Mouse (Mus musculus) MEL (cell line): ENCODE results near the gene Slc7a5. TPM values are rescaled to one million over a fixed set of nuclear protein-coding genes. Genes with fewer than 3 reads are reported as not detected.

Experiments used
- DNase-seq: peaks from one replicate; pipeline ENCODE4 v3.0.0; 2011; ENCODE audit warnings: low read depth, low spot score
- H3K27ac ChIP-seq: 2 replicates; pipeline ENCODE4 v1.5.1; 2012; ENCODE audit warnings: low read depth, mild to moderate bottlenecking, control low read depth, low read length, moderate library complexity; ENCODE audit not compliant: control insufficient read depth
- H3K27me3 ChIP-seq, 2 experiments: fragments of 150-350 bp in 1 of 2; sonication (generic) in 1 of 2; 2 replicates each; pipeline ENCODE4 v1.6.1; 2012; ENCODE audit warnings: low read length in 2 of 2, mild to moderate bottlenecking in 2 of 2, improper control_type of control experiment in 1 of 2, moderate library complexity in 1 of 2; ENCODE audit not compliant: insufficient read depth in 2 of 2, control insufficient read depth in 1 of 2
- H3K36me3 ChIP-seq, 2 experiments: 2 replicates each; pipeline ENCODE4 v1.6.1; 2012 to 2014; ENCODE audit warnings: low read length in 2 of 2, improper control_type of control experiment in 1 of 2, inconsistent platforms in 1 of 2, mild to moderate bottlenecking in 1 of 2; ENCODE audit not compliant: insufficient read depth in 2 of 2, control insufficient read depth in 1 of 2
- H3K4me1 ChIP-seq, 2 experiments: fragments of 150-350 bp in 1 of 2; sonication (generic) in 1 of 2; 2 replicates each; pipeline ENCODE4 v1.6.1; 2012; ENCODE audit warnings: low read length in 2 of 2, improper control_type of control experiment in 1 of 2, mild to moderate bottlenecking in 1 of 2; ENCODE audit not compliant: insufficient read depth in 2 of 2, control insufficient read depth in 1 of 2
- H3K4me3 ChIP-seq, 2 experiments: fragments of 150-350 bp in 1 of 2; sonication (generic) in 1 of 2; 2 replicates each; pipeline ENCODE4 v1.5.1; 2012; ENCODE audit warnings: low read depth in 2 of 2, low read length in 2 of 2, mild to moderate bottlenecking in 2 of 2, moderate library complexity in 2 of 2, control low read depth in 1 of 2, improper control_type of control experiment in 1 of 2; ENCODE audit not compliant: control insufficient read depth in 1 of 2, insufficient read depth in 1 of 2
- H3K79me2 ChIP-seq: 2 replicates; pipeline ENCODE4 v1.6.1; 2012; ENCODE audit warnings: mild to moderate bottlenecking, low read length, moderate library complexity; ENCODE audit not compliant: control insufficient read depth, poor library complexity, insufficient read depth
- H3K9ac ChIP-seq: 2 replicates; pipeline ENCODE4 v1.6.1; 2012; ENCODE audit warnings: low read depth, mild to moderate bottlenecking, control low read depth, low read length, moderate library complexity; ENCODE audit not compliant: control insufficient read depth, poor library complexity, severe bottlenecking
- H3K9me3 ChIP-seq: fragments of 150-350 bp; sonication (generic); replicated peaks from 2 replicates; pipeline ENCODE4 v1.6.1; 2012; ENCODE audit warnings: mild to moderate bottlenecking, low read length, improper control_type of control experiment, moderate library complexity; ENCODE audit not compliant: insufficient read depth
- BHLHE40 ChIP-seq: IDR thresholded peaks from 2 replicates; pipeline ENCODE4 v1.6.1; 2012; ENCODE audit warnings: low read depth, mild to moderate bottlenecking, inconsistent platforms, low read length, improper control_type of control experiment, borderline replicate concordance
- CHD1 ChIP-seq: IDR thresholded peaks from 2 replicates; pipeline ENCODE4 v1.6.1; 2012; ENCODE audit warnings: low read depth, mild to moderate bottlenecking, inconsistent platforms, low read length, improper control_type of control experiment
- CTCF ChIP-seq, 3 experiments: IDR thresholded peaks in 2 of 3; conservative IDR thresholded peaks in 1 of 3; 2 replicates each; pipeline ENCODE4 v1.5.1; 2011 to 2012; ENCODE audit warnings: low read length in 3 of 3, low read depth in 2 of 3, mild to moderate bottlenecking in 2 of 3, improper control_type of control experiment in 1 of 3, inconsistent platforms in 1 of 3, mixed read lengths in 1 of 3, moderate library complexity in 1 of 3; ENCODE audit not compliant: control insufficient read depth in 1 of 3, insufficient read depth in 1 of 3, poor library complexity in 1 of 3, severe bottlenecking in 1 of 3
- E2F4 ChIP-seq: IDR thresholded peaks from 2 replicates; pipeline ENCODE4 v1.6.1; 2011; ENCODE audit warnings: low read depth, low read length, improper control_type of control experiment, borderline replicate concordance
- ETS1 ChIP-seq: IDR thresholded peaks from 2 replicates; pipeline ENCODE4 v1.6.1; 2012; ENCODE audit warnings: low read depth, mild to moderate bottlenecking, inconsistent platforms, low read length, improper control_type of control experiment, moderate library complexity
- GABPA ChIP-seq: IDR thresholded peaks from 2 replicates; pipeline ENCODE4 v1.6.1; 2012; ENCODE audit warnings: low read depth, mild to moderate bottlenecking, inconsistent platforms, low read length, improper control_type of control experiment, moderate library complexity
- HCFC1 ChIP-seq: IDR thresholded peaks from 2 replicates; pipeline ENCODE4 v1.6.1; 2012; ENCODE audit warnings: low read depth, mild to moderate bottlenecking, inconsistent platforms, low read length, improper control_type of control experiment, moderate library complexity
- KAT2A ChIP-seq: conservative IDR thresholded peaks from 2 replicates; pipeline ENCODE4 v1.6.1; 2012; ENCODE audit warnings: low read depth, low read length, improper control_type of control experiment, inconsistent platforms
- MAX ChIP-seq: IDR thresholded peaks from 2 replicates; pipeline ENCODE4 v1.6.1; 2011; ENCODE audit warnings: low read length, improper control_type of control experiment
- NELFE ChIP-seq: IDR thresholded peaks from 2 replicates; pipeline ENCODE4 v1.6.1; 2011; ENCODE audit warnings: low read depth, low read length, improper control_type of control experiment
- NRF1 ChIP-seq: IDR thresholded peaks from 2 replicates; pipeline ENCODE4 v1.6.1; 2014; ENCODE audit warnings: low read depth, mild to moderate bottlenecking, inconsistent platforms, low read length, improper control_type of control experiment, moderate library complexity; ENCODE audit not compliant: poor library complexity, insufficient read depth, severe bottlenecking
- POLR2A ChIP-seq, 2 experiments: IDR thresholded peaks; 2 replicates each; pipeline ENCODE4 v1.6.1; 2011 to 2012; ENCODE audit warnings: low read length in 2 of 2, mild to moderate bottlenecking in 2 of 2, control low read depth in 1 of 2, improper control_type of control experiment in 1 of 2, low read depth in 1 of 2, moderate library complexity in 1 of 2; ENCODE audit not compliant: control insufficient read depth in 1 of 2, insufficient read depth in 1 of 2, poor library complexity in 1 of 2
- POLR2AphosphoS2 ChIP-seq: IDR thresholded peaks from 2 replicates; pipeline ENCODE4 v1.6.1; 2011; ENCODE audit warnings: low read length, improper control_type of control experiment
- POLR2AphosphoS5 ChIP-seq: IDR thresholded peaks from 2 replicates; pipeline ENCODE4 v1.6.1; 2012; ENCODE audit warnings: low read depth, borderline replicate concordance, mild to moderate bottlenecking, inconsistent platforms, low read length, moderate library complexity, mixed read lengths
- TBP ChIP-seq: IDR thresholded peaks from 2 replicates; pipeline ENCODE4 v1.8.0; 2011; ENCODE audit warnings: low read depth, low read length, improper control_type of control experiment
- TCF12 ChIP-seq: IDR thresholded peaks from 2 replicates; pipeline ENCODE4 v1.6.1; 2014; ENCODE audit warnings: low read depth, mild to moderate bottlenecking, inconsistent platforms, low read length, improper control_type of control experiment, moderate library complexity
- UBTF ChIP-seq: IDR thresholded peaks from 2 replicates; pipeline ENCODE4 v1.6.1; 2012; ENCODE audit warnings: low read depth, mild to moderate bottlenecking, inconsistent platforms, low read length, improper control_type of control experiment, moderate library complexity, borderline replicate concordance; ENCODE audit not compliant: insufficient read depth
- USF1 ChIP-seq: IDR thresholded peaks from 2 replicates; pipeline ENCODE4 v1.6.1; 2014; ENCODE audit warnings: low read depth, mild to moderate bottlenecking, inconsistent platforms, low read length, improper control_type of control experiment, moderate library complexity
- USF2 ChIP-seq, 2 experiments: IDR thresholded peaks; 2 replicates each; pipeline ENCODE4 v1.6.1; 2011 to 2012; ENCODE audit warnings: improper control_type of control experiment in 2 of 2, low read length in 2 of 2, borderline replicate concordance in 1 of 2, inconsistent platforms in 1 of 2, low read depth in 1 of 2, mild to moderate bottlenecking in 1 of 2; ENCODE audit not compliant: insufficient read depth in 1 of 2
- ZKSCAN1 ChIP-seq: IDR thresholded peaks from 2 replicates; pipeline ENCODE4 v1.6.1; 2012; ENCODE audit warnings: low read depth, mild to moderate bottlenecking, inconsistent platforms, low read length, improper control_type of control experiment, moderate library complexity
- polyA plus RNA-seq, 2 experiments: library from polyadenylated mRNA; stranded (reverse) in 1 of 2; unstranded in 1 of 2; fragments of >175 nt in 1 of 2; fragments of >200 nt in 1 of 2; gene quantifications; 2 replicates each; pipeline versions ENCODE4 v1.2.1 to v1.2.4; 2012; ENCODE audit warnings: low replicate concordance in 2 of 2, low read depth in 1 of 2; ENCODE audit not compliant: insufficient read length in 2 of 2, insufficient read depth in 1 of 2, missing spikeins in 1 of 2
- total RNA-seq: library from RNA; depleted of rRNA; stranded (reverse); fragments of 300-350 nt; gene quantifications from 2 replicates; pipeline ENCODE4 v1.2.3, GENCODE M21; 2012

Slc7a5 gene
- total and polyA plus RNA-seq, 3 experiments = 55.0 to 263 (median 108) TPM

GRCm38 (mm10) chr8:121922101-121922500 is 14.6 kb upstream of the Slc7a5 start:
- Histone ChIP-seq H3K9ac (no peak overlapping the region), H3K79me2 (no peaks in the 10 kb centered on the region), H3K9me3 (no peaks in the 10 kb centered on the region), H3K27ac (no peak overlapping the region), H3K4me3 (no peak overlapping the region), H3K36me3 (no peaks in the 10 kb centered on the region), H3K4me1 (no peaks in the 10 kb centered on the region), H3K27me3 (peaks cover 0 to 2% of the 10 kb centered on the region in 2 experiments; a peak in 2 of 4 replicates)
- no peak for DNase-seq
- TF ChIP-seq ETS1 (no peak), HCFC1 (no peak), POLR2AphosphoS5 (no peak), MAX (no peak), USF1 (no peak), CTCF (IDR thresholded peaks at IDR 0.05 in 2 of 3, conservative IDR thresholded peaks at IDR 0.05 in 1 of 3; ENCODE audit: control insufficient read depth in 1 of 3, insufficient read depth in 1 of 3, low read depth in 2 of 3, low read length in 3 of 3, poor library complexity in 1 of 3, severe bottlenecking in 1 of 3) (no peak), UBTF (no peak), POLR2AphosphoS2 (no peak)

- H3K36me3 ChIP-seq = no peaks in the 10 kb centered on the region
- H3K4me1 ChIP-seq = no peaks in the 10 kb centered on the region
- TF ChIP-seq POLR2A (IDR thresholded peaks at IDR 0.05; ENCODE audit: control insufficient read depth in 1 of 2, insufficient read depth in 1 of 2, low read depth in 1 of 2, low read length in 2 of 2, poor library complexity in 1 of 2) (no peak), USF2 (IDR thresholded peaks at IDR 0.05; ENCODE audit: borderline replicate concordance in 1 of 2, insufficient read depth in 1 of 2, low read depth in 1 of 2, low read length in 2 of 2) (no peak), USF1 (no peak), CHD1 (no peak), ZKSCAN1 (no peak), BHLHE40 (no peak), NRF1 (no peak), TCF12 (no peak), TBP (no peak), GABPA (no peak), CTCF (IDR thresholded peaks at IDR 0.05 in 2 of 3, conservative IDR thresholded peaks at IDR 0.05 in 1 of 3; ENCODE audit: control insufficient read depth in 1 of 3, insufficient read depth in 1 of 3, low read depth in 2 of 3, low read length in 3 of 3, poor library complexity in 1 of 3, severe bottlenecking in 1 of 3) (no peak), NELFE (no peak), POLR2AphosphoS5 (no peak), KAT2A (no peak), E2F4 (no peak)
- H3K27me3 ChIP-seq = peaks cover 0 to 2% of the 10 kb centered on the region in 2 experiments; a peak in 2 of 4 replicates
- no peak overlapping the region for H3K27ac ChIP-seq
- no peak for DNase-seq
- H3K4me3 ChIP-seq = no peak overlapping the region
- H3K9me3 ChIP-seq = no peaks in the 10 kb centered on the region
- no peak overlapping the region for H3K9ac ChIP-seq
- no peaks in the 10 kb centered on the region for H3K79me2 ChIP-seq
Measured at GRCm38 (mm10) chr8:121921582-121921981, 14.1 kb upstream of the Slc7a5 start.
